Mouse (Mus musculus) hindbrain, postnatal 0 days (tissue): ENCODE data around the gene Nck1. TPM values are rescaled to one million over a fixed set of nuclear protein-coding genes. Genes with fewer than 3 reads are reported as not detected.

Experiments used
- ATAC-seq: fragments of 200-750 bp; cut with Nextera tagmentation; 2 replicates; pipeline ENCODE4 v1.8.0; 2017; ENCODE audit warnings: mild to moderate bottlenecking, moderate TSS enrichment, moderate library complexity
- DNase-seq: peaks from one replicate; pipeline ENCODE4 v3.0.0-alpha.2; 2015; ENCODE audit warnings: low spot score
- H3K27ac ChIP-seq: fragments of 300-500 bp; sonication (generic); 2 replicates; pipeline ENCODE4 v1.5.1; 2014; ENCODE audit warnings: mild to moderate bottlenecking
- H3K27me3 ChIP-seq: fragments of 300-500 bp; sonication (generic); 2 replicates; pipeline ENCODE4 v1.6.1; 2014; ENCODE audit warnings: low read length, mixed read lengths; ENCODE audit not compliant: insufficient read depth
- H3K36me3 ChIP-seq: fragments of 300-500 bp; sonication (generic); 2 replicates; pipeline ENCODE4 v1.6.1; 2014; ENCODE audit warnings: low read length, mixed read lengths; ENCODE audit not compliant: insufficient read depth
- H3K4me1 ChIP-seq: fragments of 300-500 bp; sonication (generic); 2 replicates; pipeline ENCODE4 v1.6.1; 2014; ENCODE audit warnings: antibody characterized with exemption, low read length, mixed read lengths; ENCODE audit not compliant: insufficient read depth
- H3K4me2 ChIP-seq: fragments of 300-500 bp; sonication (generic); 2 replicates; pipeline ENCODE4 v1.6.1; 2014; ENCODE audit warnings: low read depth, mild to moderate bottlenecking, low read length, moderate library complexity, mixed read lengths
- H3K4me3 ChIP-seq: fragments of 300-500 bp; sonication (generic); 2 replicates; pipeline ENCODE4 v1.5.1; 2014; ENCODE audit warnings: low read length
- H3K9ac ChIP-seq: fragments of 300-500 bp; sonication (generic); replicated peaks from 2 replicates; pipeline ENCODE4 v1.6.1; 2014; ENCODE audit warnings: mild to moderate bottlenecking, low read length, moderate library complexity, mixed read lengths
- H3K9me3 ChIP-seq: fragments of 300-500 bp; sonication (generic); 2 replicates; pipeline ENCODE4 v1.6.1; 2016; ENCODE audit warnings: low read length, mixed read lengths
- CTCF ChIP-seq: IDR thresholded peaks from 2 replicates; pipeline ENCODE4 v1.5.1; 2016; ENCODE audit warnings: antibody characterized with exemption, control low read depth, low read depth
- WGBS: fragments of 180-500 bp; shearing (Covaris S2); extraction: QIAGEN DNeasy Blood & Tissue Kit; methylation state at CpG from one replicate; pipeline ENCODE4 v1.1.7; 2014; 5-methylcytosine and 5-hydroxymethylcytosine counted together
- polyA plus RNA-seq: library from polyadenylated mRNA; unstranded; fragments of >200 nt; fragmentation: Nextera tagmentation; extraction: Ambion mirVana; gene quantifications from 2 replicates; pipeline ENCODE4 v1.2.1, GENCODE M21; 2015
- total RNA-seq: library from RNA; depleted of rRNA; stranded (reverse); fragments of >200 nt; gene quantifications from 2 replicates; pipeline ENCODE4 v1.2.3, GENCODE M21; 2014; rRNA removed

The Nck1 gene
- total RNA-seq (8.7 and 10.6 TPM in 2 replicates), polyA plus RNA-seq (38.3 and 42.5 TPM in 2 replicates)

DNA sequence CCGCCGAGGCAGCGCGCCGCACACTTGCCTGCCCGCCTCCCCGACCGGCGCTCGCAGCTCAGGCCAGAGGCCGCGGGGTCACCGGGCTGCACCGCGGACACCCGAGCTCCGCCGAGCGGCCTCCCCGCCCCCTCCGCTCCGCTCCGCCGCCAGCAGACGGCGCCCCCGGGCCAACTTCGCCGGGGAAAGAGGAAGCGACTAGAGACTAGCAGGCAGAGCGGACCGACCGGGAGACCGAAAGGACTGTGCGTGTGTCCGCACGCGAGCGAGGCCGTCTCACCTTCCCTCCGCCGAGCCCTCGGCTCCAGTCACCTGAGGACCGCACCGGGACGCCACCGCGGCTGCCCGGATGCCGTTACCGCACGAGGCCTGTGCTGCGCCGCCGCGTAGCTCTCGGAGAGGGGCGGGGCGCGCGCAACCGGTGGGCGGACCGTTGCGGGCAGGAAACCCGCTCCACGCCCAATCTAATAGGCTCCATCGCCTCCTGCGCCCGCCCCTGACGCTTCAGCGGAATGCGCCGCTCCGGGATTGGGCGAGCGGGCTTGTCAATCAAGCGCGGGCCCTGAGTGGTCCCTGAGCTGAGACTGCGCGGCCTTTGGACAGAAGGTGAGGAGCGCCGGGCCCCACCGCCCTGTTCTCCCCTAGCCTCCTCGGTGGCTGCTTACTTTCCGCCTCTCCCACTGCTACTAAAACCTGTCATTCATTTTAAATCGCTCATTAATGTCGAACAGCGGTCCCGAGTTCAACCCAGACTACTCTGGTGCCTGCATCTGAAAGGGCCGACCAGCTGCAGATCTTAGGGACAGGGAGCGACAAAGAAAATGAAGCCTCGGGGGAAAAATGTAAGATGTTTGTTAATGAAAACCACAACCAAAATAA is at the start of gene Nck1:
TSS of gene Nck1 (minus strand) at position 420 of the 879 bp plus-strand sequence.
- ATAC-seq (peak; percentile 99), DNase-seq (peak; percentile 99)
- Histone ChIP-seq H3K27me3 (no peaks in the 10 kb centered on the region), H3K36me3 (no peaks in the 10 kb centered on the region), H3K4me3 (peak within 1 kb of the TSS; percentile 95), H3K9ac (peak within 1 kb of the TSS; percentile 90), H3K9me3 (peaks cover 8% of the 10 kb centered on the region; the same call in 1 of the 2 replicates), H3K4me2 (peak within 1 kb of the TSS; percentile 76), H3K4me1 (0 out of 2 replicates have a peak, but pooled peaks cover 7% of the 10 kb centered on the region), H3K27ac (peak within 1 kb of the TSS; percentile 94)
- WGBS: 1% methylated on average over 88 of the region's 93 CpGs
- TF ChIP-seq CTCF: peak; percentile 62

DNA sequence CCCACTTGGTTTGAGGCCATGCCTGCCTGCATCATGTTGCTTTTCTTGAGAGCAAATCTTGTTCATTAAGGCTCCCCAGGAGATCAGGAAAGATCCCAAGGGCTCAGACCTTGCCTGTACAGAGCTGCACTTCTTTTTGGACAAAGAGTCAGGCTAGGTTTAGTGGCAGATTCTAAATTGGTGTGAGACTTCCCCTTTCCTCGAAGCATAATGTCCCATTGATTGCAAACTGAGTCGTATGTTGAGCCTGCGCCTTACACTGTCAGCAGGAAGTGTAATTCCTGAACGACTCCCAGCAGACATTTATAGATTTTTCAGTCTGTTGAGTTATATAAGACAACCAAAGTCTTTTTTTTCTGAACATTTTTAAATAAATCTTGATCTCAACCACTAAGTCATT is 44.5 kb upstream of the Nck1 start:
- H3K36me3 ChIP-seq: no peaks in the 10 kb centered on the region
- H3K4me1 ChIP-seq: no peaks in the 10 kb centered on the region
- no peak overlapping the region for H3K4me3 ChIP-seq
- WGBS: 72% methylated on average over 4 of the region's 4 CpGs
- H3K27ac ChIP-seq: no peak overlapping the region
- DNase-seq (no peak), ATAC-seq (no peak)
- H3K9me3 ChIP-seq: no peaks in the 10 kb centered on the region
- no peak overlapping the region for H3K4me2 ChIP-seq
- H3K9ac ChIP-seq: no peak overlapping the region
- no peaks in the 10 kb centered on the region for H3K27me3 ChIP-seq
- TF ChIP-seq CTCF: no peak

DNA sequence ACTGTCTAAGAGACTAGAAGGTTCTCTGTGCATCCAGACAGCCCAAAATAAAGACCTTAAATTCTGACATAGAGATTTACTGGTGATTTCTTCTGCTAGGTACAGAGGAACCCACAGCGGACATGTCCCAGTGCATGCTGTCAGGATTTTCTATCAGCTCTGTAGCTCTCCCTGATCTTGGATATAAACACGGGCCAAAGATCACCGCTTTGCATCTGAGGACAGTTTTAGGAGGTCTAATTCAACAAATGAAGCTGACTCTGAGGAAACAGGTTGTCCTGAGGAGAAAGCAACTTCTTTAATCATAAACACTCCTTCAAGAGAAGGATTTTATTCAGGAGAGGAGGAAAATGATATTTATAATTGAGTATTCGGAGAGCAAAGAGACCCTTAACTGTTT is 38.1 kb upstream of the Nck1 start:
- H3K4me2 ChIP-seq: no peak overlapping the region
- DNase-seq (no peak), ATAC-seq (no peak)
- 87% methylated on average over 4 of the region's 4 CpGs for WGBS
- no peaks in the 10 kb centered on the region for H3K36me3 ChIP-seq
- no peak overlapping the region for H3K4me3 ChIP-seq
- no peak overlapping the region for H3K9ac ChIP-seq
- no peak for TF ChIP-seq CTCF
- no peaks in the 10 kb centered on the region for H3K9me3 ChIP-seq
- no peaks in the 10 kb centered on the region for H3K27me3 ChIP-seq
- H3K4me1 ChIP-seq: peaks cover 10% of the 10 kb centered on the region; the same call in 1 of the 2 replicates
- no peak overlapping the region for H3K27ac ChIP-seq

- peak; percentile 18 for DNase-seq
- Histone ChIP-seq H3K4me1 (peaks cover 10% of the 10 kb centered on the region; the same call in 1 of the 2 replicates), H3K27ac (no peak overlapping the region), H3K27me3 (no peaks in the 10 kb centered on the region), H3K4me3 (no peak overlapping the region), H3K9me3 (no peaks in the 10 kb centered on the region), H3K4me2 (no peak overlapping the region), H3K36me3 (no peaks in the 10 kb centered on the region), H3K9ac (no peak overlapping the region)
- no peak for ATAC-seq
- 50% methylated on average over 13 of the region's 13 CpGs for WGBS
- no peak for TF ChIP-seq CTCF
Measured at GRCm38 (mm10) chr9:100582883-100583575, 37.1 kb upstream of the Nck1 start.

DNA sequence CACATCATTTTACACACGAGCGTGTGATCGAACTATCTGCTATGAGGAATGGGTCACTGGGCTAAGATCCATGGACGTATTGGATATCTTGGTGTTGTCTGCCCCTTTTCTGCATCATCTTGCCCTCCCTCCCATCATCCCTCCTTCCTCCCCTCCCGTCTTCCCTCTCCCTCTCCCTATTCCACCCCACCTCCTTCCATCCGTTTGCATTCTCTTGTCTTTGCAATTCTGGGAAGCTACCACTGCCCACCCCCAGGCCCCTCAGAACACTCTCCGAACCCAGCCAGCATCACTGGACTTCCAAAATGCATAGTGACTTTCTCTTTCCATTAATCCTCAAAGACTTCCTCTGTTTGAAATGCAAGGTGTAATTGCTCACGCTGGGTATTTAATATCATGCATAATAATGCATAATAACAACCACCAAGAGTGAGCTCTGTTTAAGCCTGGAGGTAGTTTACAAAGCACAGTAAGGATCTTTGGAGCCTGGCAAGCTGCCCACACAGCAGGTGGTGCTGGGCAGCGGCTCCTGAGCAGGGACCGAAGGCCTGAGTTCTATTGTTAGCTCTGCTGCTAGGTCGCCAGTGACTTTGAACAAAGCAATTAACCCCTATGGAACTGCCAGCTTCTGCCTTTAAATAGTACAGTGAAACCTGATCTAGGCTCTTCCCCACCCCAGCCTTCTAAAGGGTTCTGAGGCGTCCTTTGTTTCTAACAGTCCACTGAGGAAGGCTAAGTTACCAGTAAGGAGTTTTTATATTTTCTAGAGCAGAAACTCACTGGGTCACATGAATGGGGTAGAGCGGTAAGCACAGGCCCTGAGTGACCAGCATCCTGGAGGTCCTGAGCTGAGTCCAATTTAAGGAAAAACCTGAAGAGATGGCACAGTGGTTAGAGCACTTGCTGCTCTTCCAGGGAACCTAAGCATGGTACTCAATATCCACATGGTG is 35.9 kb upstream of the Nck1 start:
- no peak for TF ChIP-seq CTCF
- H3K4me2 ChIP-seq: no peak overlapping the region
- H3K9ac ChIP-seq: no peak overlapping the region
- peaks cover 10% of the 10 kb centered on the region; the same call in 1 of the 2 replicates for H3K4me1 ChIP-seq
- 26% methylated on average over 13 of the region's 13 CpGs for WGBS
- ATAC-seq (no peak), DNase-seq (peak; percentile 71)
- no peak overlapping the region for H3K27ac ChIP-seq
- H3K4me3 ChIP-seq: no peak overlapping the region
- no peaks in the 10 kb centered on the region for H3K9me3 ChIP-seq
- H3K27me3 ChIP-seq: no peaks in the 10 kb centered on the region
- H3K36me3 ChIP-seq: no peaks in the 10 kb centered on the region

- 50% methylated on average over 20 of the region's 20 CpGs for WGBS
Measured at GRCm38 (mm10) chr9:100580196-100580740, 34.3 kb upstream of the Nck1 start.

More at GRCm38 (mm10) chr9:100580196-100580740, 34.3 kb upstream of the Nck1 start:
- Histone ChIP-seq H3K4me2 (no peak overlapping the region), H3K27ac (no peak overlapping the region), H3K27me3 (no peaks in the 10 kb centered on the region), H3K4me3 (no peak overlapping the region), H3K9me3 (no peaks in the 10 kb centered on the region), H3K4me1 (peaks cover 10% of the 10 kb centered on the region; the same call in 1 of the 2 replicates), H3K36me3 (no peaks in the 10 kb centered on the region), H3K9ac (no peak overlapping the region)
- DNase-seq (no peak), ATAC-seq (no peak)
- no peak for TF ChIP-seq CTCF
